Mouse (Mus musculus) heart, embryonic 16.5 days (tissue): Measurements from ENCODE around the gene Stk40. TPM values are rescaled to one million over a fixed set of nuclear protein-coding genes. Genes with fewer than 3 reads are reported as not detected.

Experiments used
- ATAC-seq: fragments of 200-750 bp; cut with Nextera tagmentation; replicated peaks from 2 replicates; pipeline ENCODE4 v1.8.0; 2017; ENCODE audit warnings: moderate number of reproducible peaks; ENCODE audit not compliant: insufficient read depth, low FRiP score; ENCODE audit errors: extremely low read depth
- H3K27ac ChIP-seq: fragments of 300-500 bp; sonication (generic); 2 replicates; pipeline ENCODE4 v1.5.1; 2014; ENCODE audit warnings: mild to moderate bottlenecking, low read length, control low read depth, moderate library complexity
- H3K27me3 ChIP-seq: fragments of 300-500 bp; sonication (generic); 2 replicates; pipeline ENCODE4 v1.6.1; 2014; ENCODE audit warnings: low read length, mixed read lengths; ENCODE audit not compliant: control insufficient read depth, insufficient read depth
- H3K36me3 ChIP-seq: fragments of 300-500 bp; sonication (generic); 2 replicates; pipeline ENCODE4 v1.6.1; 2014; ENCODE audit not compliant: control insufficient read depth, insufficient read depth
- H3K4me1 ChIP-seq: fragments of 300-500 bp; sonication (generic); 2 replicates; pipeline ENCODE4 v1.6.1; 2014; ENCODE audit warnings: low read length, mixed read lengths; ENCODE audit not compliant: control insufficient read depth, insufficient read depth
- H3K4me2 ChIP-seq: fragments of 300-500 bp; sonication (generic); 2 replicates; pipeline ENCODE4 v1.6.1; 2014; ENCODE audit warnings: low read depth, mild to moderate bottlenecking, control low read depth, low read length
- H3K4me3 ChIP-seq: fragments of 300-500 bp; sonication (generic); 2 replicates; pipeline ENCODE4 v1.5.1; 2014; ENCODE audit warnings: mild to moderate bottlenecking, control low read depth, low read length
- H3K9ac ChIP-seq: fragments of 300-500 bp; sonication (generic); 2 replicates; pipeline ENCODE4 v1.6.1; 2014; ENCODE audit warnings: low read length, control low read depth
- H3K9me3 ChIP-seq: fragments of 300-500 bp; sonication (generic); replicated peaks from 2 replicates; pipeline ENCODE4 v1.6.1; 2016; ENCODE audit warnings: low read length; ENCODE audit not compliant: control insufficient read depth
- WGBS: fragments of 180-500 bp; shearing (Covaris S2); extraction: QIAGEN DNeasy Blood & Tissue Kit; methylation state at CpG from one replicate; pipeline ENCODE4 v1.1.7; 2014; 5-methylcytosine and 5-hydroxymethylcytosine counted together
- polyA plus RNA-seq: library from polyadenylated mRNA; unstranded; fragments of >200 nt; fragmentation: Nextera tagmentation; extraction: Ambion mirVana; gene quantifications from 2 replicates; pipeline ENCODE4 v1.2.1, GENCODE M21; 2015

Stk40 gene
- polyA plus RNA-seq, 1 experiment from 2014 or later, result 24.5 TPM

DNA sequence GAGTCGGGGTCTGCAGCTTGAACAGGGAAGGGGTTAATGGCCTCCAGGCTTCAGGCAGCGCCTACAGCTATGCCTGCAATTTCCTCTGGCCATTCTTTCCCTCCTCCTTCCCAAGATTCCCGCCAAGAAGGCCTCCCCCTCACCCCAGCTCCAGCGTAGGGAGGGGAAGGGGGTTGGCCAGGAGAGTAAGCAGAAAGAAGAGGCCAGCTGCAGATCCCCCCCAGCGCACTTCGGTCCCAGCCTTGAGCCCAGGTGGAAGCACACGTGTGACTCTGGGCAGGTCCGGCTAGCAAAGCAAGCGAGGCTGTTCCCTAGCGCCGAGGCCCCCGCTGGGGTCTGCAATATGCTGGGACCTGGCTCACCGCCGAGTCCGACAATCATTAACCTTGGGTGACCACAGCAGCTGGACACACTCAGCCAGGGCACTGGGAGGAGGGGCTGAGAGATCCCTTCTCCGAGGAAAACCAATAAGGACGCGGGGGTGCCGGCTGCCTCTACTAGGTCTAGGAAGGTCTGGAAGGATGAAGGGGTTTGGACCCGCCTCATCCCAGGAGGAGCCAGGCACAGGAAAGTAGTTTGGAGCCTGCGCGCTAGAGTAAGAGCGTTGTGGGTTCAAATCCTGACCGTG is 43.9 kb downstream of the Stk40 start, which contains the start of gene Eva1b:
Eva1b (plus strand) TSS at position 212 of the 628 bp plus-strand sequence.
- Histone ChIP-seq H3K4me2 (peak within 1 kb of the TSS; percentile 81), H3K36me3 (no peaks in the 10 kb centered on the region; the same call in 1 of the 2 replicates), H3K27me3 (no peaks in the 10 kb centered on the region), H3K4me1 (peaks cover 30% of the 10 kb centered on the region), H3K9ac (peak within 1 kb of the TSS; percentile 80), H3K9me3 (no peaks in the 10 kb centered on the region), H3K27ac (peak within 1 kb of the TSS; percentile 82), H3K4me3 (peak within 1 kb of the TSS; percentile 69)
- peak; percentile 56 for ATAC-seq
- 5% methylated on average over 24 of the region's 24 CpGs for WGBS

GRCm38 (mm10) chr4:126148161-126148961 is 44.6 kb downstream of the Stk40 start:
- H3K36me3 ChIP-seq, result no peaks in the 10 kb centered on the region; the same call in 1 of the 2 replicates
- no peaks in the 10 kb centered on the region for H3K9me3 ChIP-seq
- peak overlapping the region; percentile 80 for H3K9ac ChIP-seq
- H3K4me2 ChIP-seq, result peak overlapping the region; percentile 81
- no peaks in the 10 kb centered on the region for H3K27me3 ChIP-seq
- peaks cover 30% of the 10 kb centered on the region for H3K4me1 ChIP-seq
- 2% methylated on average over 61 of the region's 67 CpGs for WGBS
- peak overlapping the region; percentile 82 for H3K27ac ChIP-seq
- H3K4me3 ChIP-seq, result peak overlapping the region; percentile 69
- peak; percentile 77 for ATAC-seq

GRCm38 (mm10) chr4:126149041-126149676 is 45.4 kb downstream of the Stk40 start:
- H3K4me1 ChIP-seq, result peaks cover 30% of the 10 kb centered on the region

DNA sequence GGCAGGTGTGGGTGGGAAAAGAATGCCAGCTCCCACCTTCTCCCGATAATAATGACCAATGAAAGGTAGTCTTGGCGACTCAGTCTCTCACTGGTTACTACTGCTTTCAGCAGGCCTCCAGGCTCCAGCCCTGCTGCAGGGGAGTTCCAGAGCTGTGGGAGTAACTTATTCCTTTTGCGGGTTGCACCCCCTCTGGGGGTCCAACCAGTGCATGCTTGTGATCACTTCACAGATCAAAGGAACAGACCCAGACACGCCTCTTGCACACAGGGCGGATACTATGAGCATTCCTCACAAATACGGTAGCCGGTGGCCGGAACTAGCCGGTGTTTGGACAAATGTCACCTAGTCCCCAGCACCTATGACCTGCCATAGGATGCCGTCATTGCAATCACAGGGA is 46.0 kb downstream of the Stk40 start:
- 48% methylated on average over 10 of the region's 10 CpGs for WGBS
- peak overlapping the region; percentile 81 for H3K4me2 ChIP-seq
- peaks cover 30% of the 10 kb centered on the region for H3K4me1 ChIP-seq
- H3K9me3 ChIP-seq, result no peaks in the 10 kb centered on the region
- ATAC-seq, result no peak
- H3K36me3 ChIP-seq, result no peaks in the 10 kb centered on the region; the same call in 1 of the 2 replicates
- H3K27me3 ChIP-seq, result no peaks in the 10 kb centered on the region
- H3K4me3 ChIP-seq, result peak overlapping the region; percentile 69
- peak overlapping the region; percentile 33; the same call in 1 of the 2 replicates for H3K9ac ChIP-seq
- H3K27ac ChIP-seq, result peak overlapping the region; percentile 71

More at GRCm38 (mm10) chr4:126149041-126149676, 45.4 kb downstream of the Stk40 start:
- H3K27ac ChIP-seq, result peak overlapping the region; percentile 82
- H3K36me3 ChIP-seq, result no peaks in the 10 kb centered on the region; the same call in 1 of the 2 replicates
- H3K9ac ChIP-seq, result peak overlapping the region; percentile 80
- WGBS, result 22% methylated on average over 42 of the region's 42 CpGs
- H3K4me2 ChIP-seq, result peak overlapping the region; percentile 81
- no peaks in the 10 kb centered on the region for H3K9me3 ChIP-seq
- ATAC-seq, result no peak
- H3K4me3 ChIP-seq, result peak overlapping the region; percentile 69
- no peaks in the 10 kb centered on the region for H3K27me3 ChIP-seq

DNA sequence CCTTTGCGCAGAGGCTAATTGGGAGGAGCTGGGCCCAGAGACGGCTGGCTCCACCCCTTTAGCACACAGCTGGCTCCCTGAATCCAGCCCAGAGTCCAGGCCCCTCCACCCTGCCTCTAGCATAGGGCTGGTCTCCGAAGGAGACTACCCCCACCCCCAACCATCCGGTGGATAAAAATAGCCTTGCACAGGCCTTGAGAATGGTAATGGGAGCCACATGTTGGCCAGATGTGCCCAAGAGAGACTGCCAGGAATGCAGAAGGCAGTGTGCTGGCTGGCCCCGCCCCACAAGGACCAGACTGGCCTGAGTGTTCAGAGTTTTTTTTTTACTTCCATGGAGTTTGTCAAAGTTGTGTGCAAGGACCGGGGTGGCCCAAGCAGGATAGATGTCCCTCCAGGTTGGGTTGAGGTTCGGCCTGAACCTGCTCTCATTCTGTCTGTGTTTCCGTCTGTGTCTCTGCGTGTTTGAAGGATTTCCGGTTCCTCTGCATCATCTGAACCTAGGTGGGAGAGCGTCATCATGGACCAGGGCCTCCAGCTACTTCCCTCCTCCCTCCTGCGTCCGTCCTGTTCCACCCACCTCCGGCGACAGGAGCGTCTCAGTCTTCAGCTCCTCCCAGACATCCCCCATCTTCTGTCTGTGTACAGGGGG is 46.7 kb downstream of the Stk40 start:
- H3K4me2 ChIP-seq, result peak overlapping the region; percentile 81
- H3K27ac ChIP-seq, result peak overlapping the region; percentile 71
- peaks cover 32% of the 10 kb centered on the region for H3K4me1 ChIP-seq
- peak; percentile 55 for ATAC-seq
- H3K4me3 ChIP-seq, result peak overlapping the region; percentile 69
- 41% methylated on average over 16 of the region's 16 CpGs for WGBS
- no peaks in the 10 kb centered on the region; the same call in 1 of the 2 replicates for H3K36me3 ChIP-seq
- H3K9me3 ChIP-seq, result no peaks in the 10 kb centered on the region
- H3K9ac ChIP-seq, result peak overlapping the region; percentile 28; the same call in 1 of the 2 replicates
- H3K27me3 ChIP-seq, result no peaks in the 10 kb centered on the region

- Histone ChIP-seq H3K27ac (peak overlapping the region; percentile 71), H3K9me3 (no peaks in the 10 kb centered on the region), H3K4me2 (peak overlapping the region; percentile 81), H3K36me3 (no peaks in the 10 kb centered on the region; the same call in 1 of the 2 replicates), H3K9ac (peak overlapping the region; percentile 28; the same call in 1 of the 2 replicates), H3K4me3 (0 out of 2 replicates have a peak overlapping the region, but pooled peaks have one; percentile 69), H3K4me1 (peaks cover 32% of the 10 kb centered on the region), H3K27me3 (no peaks in the 10 kb centered on the region)
- 66% methylated on average over 6 of the region's 6 CpGs for WGBS
- no peak for ATAC-seq
Measured at GRCm38 (mm10) chr4:126150949-126151320, 47.2 kb downstream of the Stk40 start.

GRCm38 (mm10) chr4:126151701-126152440 is 48.1 kb downstream of the Stk40 start:
- H3K27me3 ChIP-seq, result no peaks in the 10 kb centered on the region
- no peak overlapping the region for H3K4me3 ChIP-seq
- no peak overlapping the region for H3K9ac ChIP-seq
- no peak for ATAC-seq
- no peaks in the 10 kb centered on the region for H3K9me3 ChIP-seq
- H3K4me2 ChIP-seq, result no peak overlapping the region
- WGBS, result 69% methylated on average over 16 of the region's 16 CpGs
- no peak overlapping the region for H3K27ac ChIP-seq
- H3K4me1 ChIP-seq, result peaks cover 32% of the 10 kb centered on the region
- no peaks in the 10 kb centered on the region; the same call in 1 of the 2 replicates for H3K36me3 ChIP-seq

DNA sequence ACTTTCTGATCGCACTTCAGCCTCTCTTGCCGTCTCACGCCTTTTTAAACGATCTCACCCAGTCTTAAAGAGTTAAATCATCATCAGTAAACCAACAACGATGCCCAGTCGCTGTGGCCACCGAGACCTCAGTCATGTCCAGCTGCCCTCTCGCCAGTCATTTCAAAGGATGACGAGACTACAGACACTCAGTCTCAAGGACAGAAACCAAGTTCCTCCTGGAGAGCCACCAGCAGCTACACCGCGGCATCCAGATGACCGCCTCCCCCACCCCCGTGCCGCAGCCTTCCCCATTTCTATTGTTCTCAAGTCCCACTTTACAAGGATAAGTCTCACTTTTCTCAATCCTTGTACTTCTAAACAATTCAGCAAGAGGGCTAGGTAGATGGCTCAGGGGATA is 49.1 kb downstream of the Stk40 start:
- 52% methylated on average over 14 of the region's 14 CpGs for WGBS
- Histone ChIP-seq H3K27me3 (no peaks in the 10 kb centered on the region), H3K4me2 (no peak overlapping the region), H3K9me3 (no peaks in the 10 kb centered on the region), H3K4me3 (no peak overlapping the region), H3K4me1 (peaks cover 27% of the 10 kb centered on the region), H3K36me3 (no peaks in the 10 kb centered on the region; the same call in 1 of the 2 replicates), H3K9ac (no peak overlapping the region), H3K27ac (no peak overlapping the region)
- no peak for ATAC-seq
